Mouse (Mus musculus) bone marrow, adult 2 months (tissue): ENCODE results near the gene Chmp4b.

Experiments used
- CTCF ChIP-seq: fragments of 200-500 bp; IDR thresholded peaks from 2 replicates; pipeline ENCODE4 v1.5.1; 2011; ENCODE audit warnings: low read length, control low read depth; ENCODE audit not compliant: control insufficient read depth, insufficient read depth
- POLR2A ChIP-seq: fragments of 200-500 bp; IDR thresholded peaks from 2 replicates; pipeline ENCODE4 v1.6.1; 2011; ENCODE audit warnings: low read depth, mild to moderate bottlenecking, control low read depth, low read length, borderline replicate concordance; ENCODE audit not compliant: control insufficient read depth

GRCm38 (mm10) chr2:154693186-154693940, 41.9 kb downstream of the Chmp4b start:
- TF ChIP-seq CTCF (no peak), POLR2A (no peak)
